Mouse (Mus musculus): ENCODE results near the gene Gm17027. TPM values are rescaled to one million over a fixed set of nuclear protein-coding genes. Genes with fewer than 3 reads are reported as not detected.

Gm17027 gene
- polyA plus RNA-seq (2012; rRNA removed), result not detected in 2 replicates

GRCm38 (mm10) chr14:42162522-42162921 is at the start of gene Gm17027:
Gene Gm17027, minus strand, starts transcription at chr14:42162622.

GRCm38 (mm10) chr14:42190691-42191090 is 28.3 kb upstream of the Gm17027 start, which contains the start of gene Gm3573:
Gene Gm3573, minus strand, starts transcription at chr14:42190791.

GRCm38 (mm10) chr14:42117269-42117668 is 45.2 kb downstream of the Gm17027 start, which contains the start of gene Gm7951:
Gene Gm7951, minus strand, starts transcription at chr14:42117369.

Other genes with a start within 250 kb of the Gm17027 start
- gene 1700049E17Rik1, start 237.7 kb downstream of the Gm17027 start, polyA plus RNA-seq (2012; rRNA removed), result not detected in 2 replicates
- gene 1700024B05Rik, start 218.6 kb downstream of the Gm17027 start, polyA plus RNA-seq (2012; rRNA removed), result not detected in 2 replicates
- gene Gm6401, start 194.7 kb downstream of the Gm17027 start, polyA plus RNA-seq (2012; rRNA removed), result not detected in 2 replicates
- gene Gm3543, start 179.3 kb downstream of the Gm17027 start, polyA plus RNA-seq (2012; rRNA removed), result not detected in 2 replicates
- not detected in 2 replicates for gene Gm7951, start 45.3 kb downstream of the Gm17027 start, polyA plus RNA-seq (2012; rRNA removed)
- gene Gm3573, start 28.2 kb upstream of the Gm17027 start, polyA plus RNA-seq (2012; rRNA removed), result not detected in 2 replicates
- gene Gm17026, start 97.4 kb upstream of the Gm17027 start, polyA plus RNA-seq (2012; rRNA removed), result not detected in 2 replicates
- not detected in 2 replicates for gene Gm9611, start 134.7 kb upstream of the Gm17027 start, polyA plus RNA-seq (2012; rRNA removed)
- gene Gm7995, start 147.6 kb upstream of the Gm17027 start, polyA plus RNA-seq (2012; rRNA removed), result not detected in 2 replicates

All from stomach, adult 2 months (tissue).